Mouse (Mus musculus) spleen, postnatal 36 days (tissue): Measurements from ENCODE around the gene Gm49387.
A peak's percentile ranks its signal among the peaks of the same experiment; 100 is the strongest.

ENCODE experiments used
- DNase-seq, 2 experiments: peaks; one replicate each; pipeline ENCODE4 v3.0.0; 2022; ENCODE audit warnings: low spot score in 2 of 2, mixed read lengths in 1 of 2

The Gm49387 gene

GRCm38 (mm10) chr14:31662555-31663211 lies 22.0 kb upstream of the Gm49387 start:
- DNase-seq, result peak; percentile 71 to 72

- DNase-seq, result peak; percentile 80 to 81
Measured at GRCm38 (mm10) chr14:31661671-31662554, 21.2 kb upstream of the Gm49387 start.

- DNase-seq, result no peak
Measured at GRCm38 (mm10) chr14:31660312-31661093, 19.8 kb upstream of the Gm49387 start.

GRCm38 (mm10) chr14:31659501-31660181 lies 19.0 kb upstream of the Gm49387 start:
- no peak for DNase-seq

- no peak for DNase-seq
Measured at GRCm38 (mm10) chr14:31658126-31658680, 17.5 kb upstream of the Gm49387 start.

GRCm38 (mm10) chr14:31656857-31657645 lies 16.4 kb upstream of the Gm49387 start:
- peak; percentile 67 to 72 for DNase-seq

- no peak for DNase-seq
Measured at GRCm38 (mm10) chr14:31656386-31656785, 15.7 kb upstream of the Gm49387 start.

- no peak for DNase-seq
Measured at GRCm38 (mm10) chr14:31655406-31655805, 14.7 kb upstream of the Gm49387 start.

GRCm38 (mm10) chr14:31654816-31655215 lies 14.1 kb upstream of the Gm49387 start:
- no peak for DNase-seq

GRCm38 (mm10) chr14:31653101-31653875 lies 12.6 kb upstream of the Gm49387 start:
- DNase-seq, result no peak

- DNase-seq, result no peak
Measured at GRCm38 (mm10) chr14:31652624-31653023, 11.9 kb upstream of the Gm49387 start.

GRCm38 (mm10) chr14:31652106-31652505 lies 11.4 kb upstream of the Gm49387 start:
- no peak for DNase-seq

GRCm38 (mm10) chr14:31651206-31651605 lies 10.5 kb upstream of the Gm49387 start:
- no peak for DNase-seq

- DNase-seq, result no peak
Measured at GRCm38 (mm10) chr14:31650347-31650746, 9.7 kb upstream of the Gm49387 start.

- no peak for DNase-seq
Measured at GRCm38 (mm10) chr14:31647991-31648390, 7.3 kb upstream of the Gm49387 start.

GRCm38 (mm10) chr14:31645920-31646319 lies 5.2 kb upstream of the Gm49387 start:
- DNase-seq, result no peak

- DNase-seq, result no peak
Measured at GRCm38 (mm10) chr14:31644931-31645547, 4.4 kb upstream of the Gm49387 start.

- DNase-seq, result no peak
Measured at GRCm38 (mm10) chr14:31644183-31644830, 3.6 kb upstream of the Gm49387 start.
